Mouse (Mus musculus): ENCODE measurements around the gene Mdga1. TPM values are rescaled to one million over a fixed set of nuclear protein-coding genes. Genes with fewer than 3 reads are reported as not detected.

Gene Mdga1
- 4.0 TPM in 2 replicates for polyA plus RNA-seq (2012; rRNA removed)

DNA sequence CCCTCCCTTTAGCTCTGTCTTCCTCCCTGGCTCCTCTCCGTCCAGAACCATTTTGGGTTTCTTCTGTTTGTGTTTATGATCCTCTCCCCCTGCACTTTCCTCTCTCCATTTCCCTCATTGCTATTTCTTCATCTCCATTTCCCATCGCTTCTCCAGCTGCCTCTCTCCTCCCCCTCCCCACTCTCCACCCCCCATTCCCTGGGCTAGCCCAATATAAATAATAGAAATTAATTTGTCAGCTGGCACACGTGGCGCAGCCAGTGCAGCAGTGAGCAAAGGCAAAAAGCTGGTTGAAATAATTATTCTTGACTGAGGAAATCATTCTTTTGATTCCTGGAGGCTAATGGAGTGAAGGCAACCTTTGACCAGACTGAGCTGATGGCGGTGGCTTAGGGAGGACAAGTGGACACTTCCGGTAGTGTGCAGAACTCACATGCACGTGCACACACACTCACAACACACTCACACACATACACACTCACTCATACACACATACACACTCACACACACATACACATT is at the start of gene Mdga1:
Gene Mdga1, minus strand, starts transcription at position 51 of the 519 bp plus-strand sequence.

DNA sequence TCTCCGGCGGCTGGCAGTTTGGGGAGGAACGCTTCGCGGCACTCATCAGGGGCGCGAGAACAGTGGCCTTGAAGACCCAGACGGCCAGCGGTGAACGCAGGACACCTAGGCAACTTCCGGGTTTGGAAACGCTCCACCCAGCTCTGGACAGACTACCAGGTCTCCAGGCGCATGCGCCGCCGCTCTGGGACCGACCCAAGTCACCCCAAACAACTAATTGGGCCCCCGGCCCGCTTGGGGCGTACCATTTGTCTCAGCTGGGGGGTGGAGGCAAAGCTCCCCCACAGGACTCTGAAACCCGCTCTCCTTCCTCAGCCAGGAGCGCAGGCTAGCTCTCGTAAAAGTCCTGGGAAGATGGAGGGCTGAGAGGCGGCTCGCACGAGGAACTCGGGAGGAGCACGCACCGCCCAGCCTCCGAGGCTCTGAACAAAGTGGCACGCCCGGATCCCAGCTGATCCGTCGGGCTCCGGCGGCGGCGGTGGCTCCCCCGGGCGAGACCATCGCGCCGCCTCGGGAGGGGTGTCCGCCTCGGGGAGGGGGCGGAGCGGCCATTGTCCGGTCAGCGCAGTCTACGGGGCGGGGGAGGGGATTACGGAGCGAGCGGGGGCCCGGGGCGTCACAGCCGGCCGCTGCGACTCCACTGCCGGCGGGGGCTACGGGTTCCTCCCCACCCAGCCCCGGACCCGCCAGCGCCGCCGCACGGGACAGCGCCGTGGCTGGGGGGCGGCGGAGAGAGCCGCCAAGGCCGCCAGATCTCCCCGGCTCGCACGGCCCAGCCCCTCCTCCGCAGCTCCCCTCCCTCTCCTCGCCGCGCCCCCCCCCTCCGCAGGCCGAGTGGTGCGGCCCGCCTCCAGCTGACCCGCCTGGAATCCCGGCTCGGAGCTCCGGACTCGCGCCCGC is 34.6 kb upstream of the Mdga1 start, which contains the start of gene Zfand3:
Gene Zfand3, plus strand, starts transcription at position 531 of the 900 bp plus-strand sequence.

Other genes starting within 250 kb of the Mdga1 start
- 78.3 and 93.0 TPM in 2 replicates for gene Zfand3, start 34.6 kb upstream of the Mdga1 start, polyA plus RNA-seq (2012; rRNA removed)

Data from ovary, adult 2 months (tissue).